Mouse (Mus musculus) olfactory bulb, adult 2 months (tissue): ENCODE measurements at regions not wholly inside any gene's neighbourhood (a gene's known extent, or its start where the extent isn't known, plus 50 kb on each side); places are given as distances from the start of the nearest gene placed in this dataset.

Experiments used
- CTCF ChIP-seq: fragments of 200-500 bp; IDR thresholded peaks from 2 replicates; pipeline ENCODE4 v1.5.1; 2012; ENCODE audit warnings: low read depth, mild to moderate bottlenecking, low read length, moderate library complexity; ENCODE audit not compliant: insufficient read depth
- POLR2A ChIP-seq: fragments of 200-500 bp; IDR thresholded peaks from 2 replicates; pipeline ENCODE4 v1.6.1; 2012; ENCODE audit warnings: mild to moderate bottlenecking, low read depth, low read length, moderate library complexity; ENCODE audit not compliant: insufficient read depth

GRCm38 (mm10) chr1:90481708-90482107 lies 121.1 kb upstream of the Cops8 start:
- no peak for TF ChIP-seq POLR2A
- no peak for TF ChIP-seq CTCF
